Comparison of ENCODE assay signal across 9 mouse cellular contexts in the genomic region with DNA sequence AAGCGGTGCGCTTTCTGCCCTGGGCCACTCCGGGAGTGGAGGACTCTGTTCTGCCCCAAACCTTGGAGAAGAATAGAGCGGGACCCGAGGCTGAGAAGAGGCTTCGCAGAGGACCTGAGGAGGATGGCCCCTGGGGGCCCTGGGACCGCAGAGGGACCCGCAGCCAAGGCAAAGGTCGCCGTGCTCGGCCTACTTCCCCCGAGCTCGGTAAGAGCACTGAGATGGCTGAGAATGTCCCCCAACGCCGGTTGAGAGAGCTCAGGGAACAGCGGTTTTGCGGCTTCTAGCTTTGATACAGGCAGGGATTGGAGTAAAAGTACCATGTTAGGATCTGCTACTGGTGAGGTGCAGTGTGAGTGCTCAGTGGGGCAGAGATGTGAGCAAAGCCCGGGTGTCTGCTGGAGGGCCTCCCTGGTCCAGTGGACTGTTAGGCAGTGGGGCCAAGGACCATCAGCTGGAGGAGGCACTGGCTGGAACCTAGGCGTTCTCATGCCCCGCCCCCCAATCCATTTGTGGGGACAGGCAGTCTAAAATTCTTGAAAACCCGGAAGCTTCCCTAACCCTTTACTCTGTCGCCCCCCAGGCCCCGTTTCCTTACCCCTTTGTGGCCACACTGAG. TPM values are rescaled to one million over a fixed set of nuclear protein-coding genes. Genes with fewer than 3 reads are reported as not detected.
DNase-seq lines count a peak whose midpoint lies in the region; ATAC-seq and TF ChIP-seq lines count a peak whose summit lies in the region.
"Had no signal": no experiment of that assay in that cellular context is flagged by ENCODE, and none has a peak within 500 bp of the region (broad histone marks: within the 10 kb centered on the region; RNA-seq: fewer than 3 reads in every experiment).

No protein-coding gene starts in this region.

- WGBS in heart, embryonic 16.5 days = 47% methylated on average over 23 of the region's 23 CpGs
- 27% methylated on average over 23 of the region's 23 CpGs for WGBS in embryonic facial prominence, embryonic 13.5 days
- WGBS in hindbrain, embryonic 15.5 days = 18% methylated on average over 23 of the region's 23 CpGs
- 28% methylated on average over 23 of the region's 23 CpGs for WGBS in midbrain, postnatal 0 days

- no peak for TF ChIP-seq CTCF in midbrain, postnatal 0 days (IDR thresholded peaks at IDR 0.05)

- no peak for DNase-seq in heart, adult 11 months
- DNase-seq in midbrain, postnatal 0 days (ENCODE audit: low spot score) = no peak
- DNase-seq in urinary bladder, postnatal 36 days (ENCODE audit: low spot score in 2 of 2) = no peak
- no peak for DNase-seq in ovary, postnatal 10 days (ENCODE audit: low spot score)
- no peak for DNase-seq in thymus, postnatal 0 days (ENCODE audit: low spot score)

- no peak for ATAC-seq in heart, embryonic 16.5 days (replicated peaks; ENCODE audit: extremely low read depth, insufficient read depth, low FRiP score)
- ATAC-seq in embryonic facial prominence, embryonic 13.5 days (ENCODE audit: insufficient number of reproducible peaks, insufficient read depth, low FRiP score, low TSS enrichment, low read depth) = no peak
- ATAC-seq in hindbrain, embryonic 15.5 days (ENCODE audit: low FRiP score, low read depth) = no peak
- no peak for ATAC-seq in midbrain, postnatal 0 days (ENCODE audit: low FRiP score)

- H3K9ac ChIP-seq in heart, embryonic 16.5 days (ENCODE audit: low read length) = peak overlapping the region; percentile 62
- H3K9ac ChIP-seq in embryonic facial prominence, embryonic 13.5 days = peak overlapping the region; percentile 68
- H3K9ac ChIP-seq in hindbrain, embryonic 15.5 days = 0 out of 2 replicates have a peak overlapping the region, but pooled peaks have one; percentile 14
- 0 out of 2 replicates have a peak overlapping the region, but pooled peaks have one; percentile 24 for H3K9ac ChIP-seq in midbrain, postnatal 0 days (replicated peaks; ENCODE audit: low read length, poor library complexity, severe bottlenecking)

- peaks cover 43% of the 10 kb centered on the region for H3K4me1 ChIP-seq in heart, embryonic 16.5 days (ENCODE audit: control insufficient read depth, insufficient read depth, low read length)
- H3K4me1 ChIP-seq in embryonic facial prominence, embryonic 13.5 days = peaks cover 58% of the 10 kb centered on the region
- H3K4me1 ChIP-seq in hindbrain, embryonic 15.5 days (replicated peaks) = peaks cover 60% of the 10 kb centered on the region
- H3K4me1 ChIP-seq in midbrain, postnatal 0 days (ENCODE audit: insufficient read depth, low read length) = peaks cover 34% of the 10 kb centered on the region

- peaks cover 13% of the 10 kb centered on the region for H3K27me3 ChIP-seq in heart, embryonic 16.5 days (ENCODE audit: control insufficient read depth, insufficient read depth, low read length)
- peaks cover 54% of the 10 kb centered on the region for H3K27me3 ChIP-seq in embryonic facial prominence, embryonic 13.5 days
- H3K27me3 ChIP-seq in hindbrain, embryonic 15.5 days = peaks cover 16% of the 10 kb centered on the region
- peaks cover 11% of the 10 kb centered on the region; the same call in 1 of the 2 replicates for H3K27me3 ChIP-seq in midbrain, postnatal 0 days (ENCODE audit: insufficient read depth, low read length)

- H3K36me3 ChIP-seq in heart, embryonic 16.5 days (ENCODE audit: control insufficient read depth, insufficient read depth) = peaks cover 18% of the 10 kb centered on the region
- peaks cover 17% of the 10 kb centered on the region for H3K36me3 ChIP-seq in embryonic facial prominence, embryonic 13.5 days
- no peaks in the 10 kb centered on the region for H3K36me3 ChIP-seq in hindbrain, embryonic 15.5 days
- H3K36me3 ChIP-seq in midbrain, postnatal 0 days (ENCODE audit: insufficient read depth, low read length) = peaks cover 8% of the 10 kb centered on the region
- H3K36me3 ChIP-seq: G1E had no signal

- H3K4me3 ChIP-seq in heart, embryonic 16.5 days (ENCODE audit: low read length) = no peak overlapping the region
- H3K4me3 ChIP-seq in embryonic facial prominence, embryonic 13.5 days = peak overlapping the region; percentile 40
- no peak overlapping the region for H3K4me3 ChIP-seq in hindbrain, embryonic 15.5 days
- peak overlapping the region; percentile 15; the same call in 1 of the 2 replicates for H3K4me3 ChIP-seq in midbrain, postnatal 0 days (ENCODE audit: low read depth, low read length)

- no peak overlapping the region for H3K27ac ChIP-seq in heart, embryonic 16.5 days (ENCODE audit: low read length)
- H3K27ac ChIP-seq in embryonic facial prominence, embryonic 13.5 days = no peak overlapping the region
- no peak overlapping the region for H3K27ac ChIP-seq in hindbrain, embryonic 15.5 days (replicated peaks)
- H3K27ac ChIP-seq in midbrain, postnatal 0 days (ENCODE audit: low read depth, low read length) = no peak overlapping the region

- no peak overlapping the region; the same call in 1 of the 2 replicates for H3K4me2 ChIP-seq in heart, embryonic 16.5 days (ENCODE audit: low read depth, low read length)
- peak overlapping the region; percentile 67 for H3K4me2 ChIP-seq in embryonic facial prominence, embryonic 13.5 days
- peak overlapping the region; percentile 47 for H3K4me2 ChIP-seq in hindbrain, embryonic 15.5 days
- peak overlapping the region; percentile 43; the same call in 1 of the 2 replicates for H3K4me2 ChIP-seq in midbrain, postnatal 0 days (ENCODE audit: low read depth, low read length, poor library complexity, severe bottlenecking)

- no peaks in the 10 kb centered on the region for H3K9me3 ChIP-seq in heart, embryonic 16.5 days (replicated peaks; ENCODE audit: control insufficient read depth, low read length)
- no peaks in the 10 kb centered on the region for H3K9me3 ChIP-seq in embryonic facial prominence, embryonic 13.5 days
- no peaks in the 10 kb centered on the region for H3K9me3 ChIP-seq in hindbrain, embryonic 15.5 days
- H3K9me3 ChIP-seq in midbrain, postnatal 0 days (ENCODE audit: low read length) = no peaks in the 10 kb centered on the region

RNA-seq across cellular contexts. Expression of a gene that starts 13.9 kb away (rescaled TPM):
- 41.1 and 46.4 TPM in 2 replicates for polyA plus RNA-seq in heart, embryonic 16.5 days (2015; fragmentation: Nextera tagmentation; extraction: Ambion mirVana)
- polyA plus RNA-seq in embryonic facial prominence, embryonic 13.5 days (2015; fragmentation: Nextera tagmentation; extraction: Ambion mirVana) = 16.1 and 17.0 TPM in 2 replicates
- polyA plus RNA-seq in hindbrain, embryonic 15.5 days (2015; fragmentation: Nextera tagmentation; extraction: Ambion mirVana) = 22.4 and 25.0 TPM in 2 replicates
- total RNA-seq in midbrain, postnatal 0 days (2014; rRNA removed) = 62.9 and 70.6 TPM in 2 replicates
- polyA plus RNA-seq in midbrain, postnatal 0 days (2015; fragmentation: Nextera tagmentation; extraction: Ambion mirVana) = 22.0 and 23.7 TPM in 2 replicates
- 1.6 and 1.8 TPM in 2 replicates for polyA plus RNA-seq in thymus, postnatal 0 days (2015; fragmentation: Nextera tagmentation; extraction: Ambion mirVana)

RNA-seq across cellular contexts. Expression of a gene that starts 28.9 kb away (rescaled TPM):
- polyA plus RNA-seq in heart, embryonic 16.5 days (2015; fragmentation: Nextera tagmentation; extraction: Ambion mirVana) = 469 and 480 TPM in 2 replicates
- polyA plus RNA-seq in embryonic facial prominence, embryonic 13.5 days (2015; fragmentation: Nextera tagmentation; extraction: Ambion mirVana) = 9.9 and 13.8 TPM in 2 replicates
- polyA plus RNA-seq in hindbrain, embryonic 15.5 days (2015; fragmentation: Nextera tagmentation; extraction: Ambion mirVana) = 1.1 and 1.7 TPM in 2 replicates
- total RNA-seq in midbrain, postnatal 0 days (2014; rRNA removed) = 1.9 and 2.6 TPM in 2 replicates
- 1.4 and 1.6 TPM in 2 replicates for polyA plus RNA-seq in midbrain, postnatal 0 days (2015; fragmentation: Nextera tagmentation; extraction: Ambion mirVana)
- polyA plus RNA-seq in thymus, postnatal 0 days (2015; fragmentation: Nextera tagmentation; extraction: Ambion mirVana) = 6.0 and 7.4 TPM in 2 replicates

RNA-seq across cellular contexts. Expression of a gene that starts 46.7 kb away (rescaled TPM):
- polyA plus RNA-seq in heart, embryonic 16.5 days (2015; fragmentation: Nextera tagmentation; extraction: Ambion mirVana) = 72.6 and 85.3 TPM in 2 replicates
- 74.2 and 83.0 TPM in 2 replicates for polyA plus RNA-seq in embryonic facial prominence, embryonic 13.5 days (2015; fragmentation: Nextera tagmentation; extraction: Ambion mirVana)
- polyA plus RNA-seq in hindbrain, embryonic 15.5 days (2015; fragmentation: Nextera tagmentation; extraction: Ambion mirVana) = 73.8 and 79.0 TPM in 2 replicates
- total RNA-seq in midbrain, postnatal 0 days (2014; rRNA removed) = 77.1 and 94.9 TPM in 2 replicates
- polyA plus RNA-seq in midbrain, postnatal 0 days (2015; fragmentation: Nextera tagmentation; extraction: Ambion mirVana) = 67.4 and 76.1 TPM in 2 replicates
- polyA plus RNA-seq in thymus, postnatal 0 days (2015; fragmentation: Nextera tagmentation; extraction: Ambion mirVana) = 51.4 and 58.5 TPM in 2 replicates

Comparison
In these comparisons a context has a peak if more than half of its experiments do, and no peak if none do; other contexts are left out.
1. H3K4me3 ChIP-seq: peak in embryonic facial prominence, embryonic 13.5 days (single experiment) and midbrain, postnatal 0 days (single experiment); none in heart, embryonic 16.5 days (single experiment) and hindbrain, embryonic 15.5 days (single experiment).
2. H3K9ac ChIP-seq: peak in every context shown above with its lines; median percentile 68 in embryonic facial prominence, embryonic 13.5 days; 62 in heart, embryonic 16.5 days; 24 in midbrain, postnatal 0 days; 14 in hindbrain, embryonic 15.5 days.
3. RNA of a gene that starts 28.9 kb away (polyA plus RNA-seq): 469 to 480 TPM in heart, embryonic 16.5 days; 9.9 to 13.8 TPM in embryonic facial prominence, embryonic 13.5 days, 6.0 to 7.4 TPM in thymus, postnatal 0 days, 1.4 to 1.6 TPM in midbrain, postnatal 0 days and 1.1 to 1.7 TPM in hindbrain, embryonic 15.5 days; every median in the first group is over 10 times any median in the second.